Mouse (Mus musculus): ENCODE results near the gene Brd2. TPM values are rescaled to one million over a fixed set of nuclear protein-coding genes. Genes with fewer than 3 reads are reported as not detected.

Gene Brd2
- polyA plus RNA-seq, 1 experiment from 2014 or later = 89.4 TPM

- Histone ChIP-seq H3K4me3 (peak overlapping the region; percentile 98), H3K4me1 (replicated peaks) (peaks cover 26% of the 10 kb centered on the region), H3K27me3 (replicated peaks) (no peaks in the 10 kb centered on the region), H3K36me3 (peaks cover 31% of the 10 kb centered on the region), H3K27ac (ENCODE audit: poor library complexity, severe bottlenecking) (peak overlapping the region; percentile 100), H3K9me3 (replicated peaks) (no peaks in the 10 kb centered on the region), H3K9ac (peak overlapping the region; percentile 95), H3K4me2 (peak overlapping the region; percentile 95)
- ATAC-seq (ENCODE audit: insufficient number of reproducible peaks, low FRiP score) = peak; percentile 33
- under 1% methylated on average over 31 of the region's 31 CpGs for WGBS
Observed at GRCm38 (mm10) chr17:34120814-34121171, 1.6 kb downstream of the Brd2 start.

GRCm38 (mm10) chr17:34120180-34120723 lies 2.2 kb downstream of the Brd2 start:
- H3K36me3 ChIP-seq = peaks cover 36% of the 10 kb centered on the region
- ATAC-seq (ENCODE audit: insufficient number of reproducible peaks, low FRiP score) = peak; percentile 38
- no peaks in the 10 kb centered on the region for H3K27me3 ChIP-seq (replicated peaks)
- H3K27ac ChIP-seq (ENCODE audit: poor library complexity, severe bottlenecking) = peak overlapping the region; percentile 100
- under 1% methylated on average over 42 of the region's 42 CpGs for WGBS
- H3K4me1 ChIP-seq (replicated peaks) = peaks cover 31% of the 10 kb centered on the region
- peak overlapping the region; percentile 95 for H3K9ac ChIP-seq
- no peaks in the 10 kb centered on the region for H3K9me3 ChIP-seq (replicated peaks)
- peak overlapping the region; percentile 95 for H3K4me2 ChIP-seq
- peak overlapping the region; percentile 98 for H3K4me3 ChIP-seq

GRCm38 (mm10) chr17:34119249-34120179 lies 2.9 kb downstream of the Brd2 start, which contains the start of gene H2-DMa:
Gene H2-DMa (plus strand): TSS chr17:34119541.
- peak within 1 kb of the TSS; percentile 95 for H3K9ac ChIP-seq
- H3K27me3 ChIP-seq (replicated peaks) = no peaks in the 10 kb centered on the region
- H3K4me1 ChIP-seq (replicated peaks) = peaks cover 33% of the 10 kb centered on the region
- peaks cover 43% of the 10 kb centered on the region for H3K36me3 ChIP-seq
- peak within 1 kb of the TSS; percentile 100 for H3K27ac ChIP-seq (ENCODE audit: poor library complexity, severe bottlenecking)
- H3K4me2 ChIP-seq = peak within 1 kb of the TSS; percentile 95
- peak within 1 kb of the TSS; percentile 98 for H3K4me3 ChIP-seq
- no peaks in the 10 kb centered on the region for H3K9me3 ChIP-seq (replicated peaks)
- ATAC-seq (ENCODE audit: insufficient number of reproducible peaks, low FRiP score) = peak; percentile 79
- WGBS = under 1% methylated on average over 96 of the region's 96 CpGs

- peaks cover 50% of the 10 kb centered on the region for H3K36me3 ChIP-seq
- peak overlapping the region; percentile 100 for H3K27ac ChIP-seq (ENCODE audit: poor library complexity, severe bottlenecking)
- peak overlapping the region; percentile 98 for H3K4me3 ChIP-seq
- H3K9ac ChIP-seq = peak overlapping the region; percentile 95
- peak; percentile 19 for ATAC-seq (ENCODE audit: insufficient number of reproducible peaks, low FRiP score)
- H3K4me1 ChIP-seq (replicated peaks) = peaks cover 28% of the 10 kb centered on the region
- no peaks in the 10 kb centered on the region for H3K9me3 ChIP-seq (replicated peaks)
- WGBS = under 1% methylated on average over 38 of the region's 38 CpGs
- no peaks in the 10 kb centered on the region for H3K27me3 ChIP-seq (replicated peaks)
- peak overlapping the region; percentile 95 for H3K4me2 ChIP-seq
Observed at GRCm38 (mm10) chr17:34118873-34119248, 3.6 kb downstream of the Brd2 start.

- Histone ChIP-seq H3K4me2 (peak overlapping the region; percentile 95), H3K9ac (peak overlapping the region; percentile 95), H3K4me1 (replicated peaks) (peaks cover 23% of the 10 kb centered on the region), H3K9me3 (replicated peaks) (no peaks in the 10 kb centered on the region), H3K4me3 (peak overlapping the region; percentile 98), H3K36me3 (peaks cover 55% of the 10 kb centered on the region), H3K27ac (ENCODE audit: poor library complexity, severe bottlenecking) (peak overlapping the region; percentile 100), H3K27me3 (replicated peaks) (no peaks in the 10 kb centered on the region)
- under 1% methylated on average over 67 of the region's 67 CpGs for WGBS
- no peak for ATAC-seq (ENCODE audit: insufficient number of reproducible peaks, low FRiP score)
Observed at GRCm38 (mm10) chr17:34118113-34118872, 4.1 kb downstream of the Brd2 start.

GRCm38 (mm10) chr17:34117421-34118112 lies 4.9 kb downstream of the Brd2 start:
- H3K4me2 ChIP-seq = peak overlapping the region; percentile 95
- H3K9me3 ChIP-seq (replicated peaks) = no peaks in the 10 kb centered on the region
- peak overlapping the region; percentile 98 for H3K4me3 ChIP-seq
- peak overlapping the region; percentile 100; the same call in 1 of the 2 replicates for H3K27ac ChIP-seq (ENCODE audit: poor library complexity, severe bottlenecking)
- peaks cover 63% of the 10 kb centered on the region for H3K36me3 ChIP-seq
- H3K27me3 ChIP-seq (replicated peaks) = no peaks in the 10 kb centered on the region
- WGBS = 2% methylated on average over 5 of the region's 5 CpGs
- peaks cover 21% of the 10 kb centered on the region for H3K4me1 ChIP-seq (replicated peaks)
- H3K9ac ChIP-seq = peak overlapping the region; percentile 95
- ATAC-seq (ENCODE audit: insufficient number of reproducible peaks, low FRiP score) = no peak

- Histone ChIP-seq H3K4me3 (peak overlapping the region; percentile 98), H3K27ac (ENCODE audit: poor library complexity, severe bottlenecking) (no peak overlapping the region), H3K36me3 (peaks cover 70% of the 10 kb centered on the region), H3K4me1 (replicated peaks) (peaks cover 24% of the 10 kb centered on the region), H3K4me2 (peak overlapping the region; percentile 95), H3K9ac (peak overlapping the region; percentile 95), H3K27me3 (replicated peaks) (no peaks in the 10 kb centered on the region), H3K9me3 (replicated peaks) (no peaks in the 10 kb centered on the region)
- no peak for ATAC-seq (ENCODE audit: insufficient number of reproducible peaks, low FRiP score)
- 32% methylated on average over 7 of the region's 7 CpGs for WGBS
Observed at GRCm38 (mm10) chr17:34116736-34117370, 5.6 kb downstream of the Brd2 start.

- WGBS = 92% methylated on average over 7 of the region's 7 CpGs
- no peak overlapping the region for H3K27ac ChIP-seq (ENCODE audit: poor library complexity, severe bottlenecking)
- no peak overlapping the region for H3K9ac ChIP-seq
- ATAC-seq (ENCODE audit: insufficient number of reproducible peaks, low FRiP score) = no peak
- H3K9me3 ChIP-seq (replicated peaks) = no peaks in the 10 kb centered on the region
- no peak overlapping the region for H3K4me3 ChIP-seq
- H3K36me3 ChIP-seq = peaks cover 94% of the 10 kb centered on the region
- H3K4me1 ChIP-seq (replicated peaks) = peaks cover 24% of the 10 kb centered on the region
- H3K27me3 ChIP-seq (replicated peaks) = no peaks in the 10 kb centered on the region
- no peak overlapping the region for H3K4me2 ChIP-seq
Observed at GRCm38 (mm10) chr17:34114114-34114513, 8.3 kb downstream of the Brd2 start.

- 55% methylated on average over 8 of the region's 8 CpGs for WGBS
Observed at GRCm38 (mm10) chr17:34110309-34110708, 12.1 kb downstream of the Brd2 start.

GRCm38 (mm10) chr17:34109806-34110195 lies 12.6 kb downstream of the Brd2 start:
- Histone ChIP-seq H3K27me3 (replicated peaks) (no peaks in the 10 kb centered on the region), H3K36me3 (peaks cover 63% of the 10 kb centered on the region), H3K9me3 (replicated peaks) (no peaks in the 10 kb centered on the region), H3K9ac (no peak overlapping the region), H3K4me1 (replicated peaks) (peaks cover 5% of the 10 kb centered on the region; the same call in 1 of the 2 replicates), H3K4me3 (no peak overlapping the region), H3K4me2 (no peak overlapping the region), H3K27ac (ENCODE audit: poor library complexity, severe bottlenecking) (0 out of 2 replicates have a peak overlapping the region, but pooled peaks have one; percentile 2)
- no peak for ATAC-seq (ENCODE audit: insufficient number of reproducible peaks, low FRiP score)
- WGBS = 65% methylated on average over 3 of the region's 3 CpGs

More at GRCm38 (mm10) chr17:34110309-34110708, 12.1 kb downstream of the Brd2 start:
- Histone ChIP-seq H3K9me3 (replicated peaks) (no peaks in the 10 kb centered on the region), H3K36me3 (peaks cover 68% of the 10 kb centered on the region), H3K9ac (no peak overlapping the region), H3K4me3 (no peak overlapping the region), H3K4me2 (no peak overlapping the region), H3K27me3 (replicated peaks) (no peaks in the 10 kb centered on the region), H3K4me1 (replicated peaks) (peaks cover 8% of the 10 kb centered on the region), H3K27ac (ENCODE audit: poor library complexity, severe bottlenecking) (no peak overlapping the region)
- no peak for ATAC-seq (ENCODE audit: insufficient number of reproducible peaks, low FRiP score)
